Mouse (Mus musculus) left cerebral cortex, postnatal 14 days (tissue): ENCODE measurements around the gene Serpina1c. TPM values are rescaled to one million over a fixed set of nuclear protein-coding genes. Genes with fewer than 3 reads are reported as not detected.
"Not testable (repeated sequence)": the region's sequence is repeated elsewhere in the genome, so short reads cannot be mapped to it uniquely, and the experiment has no call there.

Experiments
- DNase-seq, 2 experiments: peaks; one replicate each; pipeline ENCODE4 v3.0.0; 2021 to 2022; ENCODE audit warnings: low spot score in 2 of 2, mixed read lengths in 1 of 2
- intact Hi-C: fragments of 180-260 bp; cut with DNase I; formaldehyde crosslinking; loops from one replicate; pipeline ENCODE4 v1.15.1; 2025
- long read RNA-seq, 2 experiments: library from polyadenylated mRNA; stranded (forward); transcript quantifications; one replicate each; pipeline ENCODE4 v2.0.0; 2021
- total RNA-seq, 2 experiments: library from RNA; stranded (reverse); gene quantifications; 2 replicates each; pipeline ENCODE4 v1.2.3; 2021

Serpina1c gene
- total RNA-seq, result not detected
- long read RNA-seq, experiment 1, result 0 reads
- long read RNA-seq, experiment 2, result 0 reads

DNA sequence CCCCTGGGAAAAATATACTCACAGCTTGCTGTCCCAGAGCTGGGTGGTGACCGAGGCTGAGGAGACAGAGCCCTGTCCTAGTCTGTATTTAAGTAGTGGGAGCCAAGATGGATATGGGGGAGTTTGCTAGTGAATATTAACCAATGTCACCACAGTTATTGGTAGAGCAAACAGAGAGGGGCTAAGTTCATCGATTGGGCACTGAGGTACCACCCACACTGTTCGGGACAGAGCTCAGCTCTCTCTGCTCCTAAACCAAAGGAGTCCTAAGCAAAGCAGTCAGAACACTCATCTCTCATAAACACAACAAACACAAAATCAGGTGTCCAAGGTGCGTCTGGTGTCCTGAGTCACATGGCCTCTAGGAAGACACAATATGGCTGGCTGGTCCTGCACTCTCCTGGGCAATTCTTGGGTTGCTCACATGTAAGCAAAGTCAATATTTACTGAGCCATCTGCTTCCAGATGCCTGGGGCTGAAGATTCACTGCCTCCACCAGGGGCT, at the start of gene Serpina1c:
TSS of gene Serpina1c (minus strand) at position 51 of the 504 bp plus-strand sequence.
- intact Hi-C loops, DNase-seq: not testable (repeated sequence)

GRCm38 (mm10) chr12:103952972-103953371, 48.3 kb upstream of the Serpina1c start:
- intact Hi-C loops, DNase-seq: not testable (repeated sequence)

GRCm38 (mm10) chr12:103946243-103946642, 41.6 kb upstream of the Serpina1c start:
- intact Hi-C loops, result no loop called here
- DNase-seq, result no peak

GRCm38 (mm10) chr12:103909181-103909580, 4.5 kb upstream of the Serpina1c start:
- DNase-seq, intact Hi-C loops: not testable (repeated sequence)

DNA sequence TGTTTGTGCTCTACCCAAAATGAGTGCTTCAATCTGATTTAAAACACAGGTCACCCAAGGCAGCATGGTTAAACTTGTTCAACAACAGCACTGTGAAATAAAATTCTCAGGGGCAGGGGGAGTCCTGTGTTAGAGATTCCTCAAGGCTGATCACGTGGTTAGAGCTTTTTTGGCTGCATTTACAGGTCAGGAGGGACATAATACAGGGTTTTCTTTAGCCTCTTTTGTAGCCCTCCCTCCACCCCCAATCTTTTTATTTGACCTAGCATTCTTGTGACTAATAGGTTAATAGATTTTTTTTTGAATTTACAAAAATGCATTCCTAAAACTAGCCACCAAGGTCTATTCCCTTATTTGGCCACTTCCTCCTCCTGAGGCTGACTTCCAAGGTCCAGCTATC, 3.1 kb upstream of the Serpina1c start:
- intact Hi-C loops, DNase-seq: not testable (repeated sequence)

DNA sequence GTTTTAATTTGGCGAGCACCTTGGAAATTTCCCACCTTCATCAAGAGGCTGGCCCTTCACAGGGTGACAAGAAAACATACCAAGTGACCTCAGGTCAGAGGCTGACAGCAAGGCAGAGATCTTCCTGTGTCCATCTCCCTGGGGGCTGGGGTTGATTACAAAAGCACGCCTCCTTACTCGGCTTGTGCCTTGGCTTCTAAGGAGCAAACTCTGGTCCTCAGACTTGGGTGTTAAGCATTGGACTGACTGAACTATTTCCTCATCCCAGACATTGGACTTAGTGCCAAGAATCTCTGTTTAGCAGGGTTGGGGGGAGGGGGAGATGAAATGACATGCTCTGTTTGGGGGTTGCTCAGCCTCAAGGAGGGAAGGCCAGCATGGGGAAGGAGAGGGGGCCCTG, 2.8 kb downstream of the Serpina1c start:
- DNase-seq, intact Hi-C loops: not testable (repeated sequence)

DNA sequence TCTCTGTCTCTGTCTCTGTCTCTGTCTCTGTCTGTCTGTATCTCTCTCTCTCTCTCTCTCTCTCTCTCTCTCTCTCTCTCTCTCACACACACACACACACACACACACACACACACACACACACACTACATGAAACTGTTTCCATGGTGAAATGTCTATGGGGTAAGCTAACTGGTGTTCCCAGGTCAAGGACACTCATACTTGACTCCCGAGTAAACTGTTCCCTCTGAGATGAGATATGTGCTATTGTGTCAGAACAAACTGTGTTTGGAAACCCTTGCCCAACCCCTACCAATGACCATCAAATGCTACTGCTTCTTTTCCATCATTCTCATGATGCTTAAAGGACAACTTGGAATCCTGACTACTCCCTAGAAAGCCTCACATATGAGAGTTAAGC, 37.8 kb downstream of the Serpina1c start:
- intact Hi-C loops, DNase-seq: not testable (repeated sequence)

DNA sequence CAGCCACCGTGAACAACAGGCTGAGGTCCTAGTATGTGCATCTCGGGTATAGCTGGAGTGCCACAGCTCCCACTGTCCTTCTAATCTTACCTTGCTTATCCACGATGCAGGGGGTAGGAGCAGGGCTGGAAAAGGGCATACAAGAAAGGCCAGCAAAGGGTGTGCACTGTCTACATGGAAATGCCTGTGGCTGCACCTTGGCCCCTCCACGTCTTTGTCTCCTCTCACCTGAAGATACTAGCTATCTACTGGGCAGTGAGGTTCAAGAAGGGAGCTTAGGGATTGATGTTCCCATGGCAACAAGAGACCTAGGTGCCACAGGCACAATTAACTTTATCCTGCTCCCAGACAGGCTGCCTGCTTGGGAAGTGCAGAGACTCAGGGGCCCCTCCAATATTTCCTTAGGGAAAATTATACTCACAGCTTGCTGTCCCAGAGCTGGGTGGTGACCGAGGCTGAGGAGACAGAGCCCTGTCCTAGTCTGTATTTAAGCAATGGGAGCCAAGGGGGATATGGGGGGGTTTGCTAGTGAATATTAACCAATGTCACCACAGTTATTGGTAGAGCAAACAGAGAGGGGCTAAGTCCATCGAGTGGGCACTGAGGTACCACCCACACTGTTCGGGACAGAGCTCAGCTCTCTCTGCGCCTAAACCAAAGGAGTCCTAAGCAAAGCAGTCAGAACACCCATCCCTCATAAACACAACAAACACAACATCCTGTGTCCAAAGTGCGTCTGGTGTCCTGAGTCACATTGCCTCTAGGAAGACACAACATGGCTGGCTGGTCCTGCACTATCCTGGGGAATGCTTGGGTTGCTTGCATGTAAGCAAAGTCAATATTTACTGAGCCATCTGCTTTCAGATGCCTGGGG, 41.3 kb downstream of the Serpina1c start, which contains the start of gene Serpina1a:
TSS of gene Serpina1a (minus strand) at position 462 of the 874 bp plus-strand sequence.
- intact Hi-C loops, DNase-seq: not testable (repeated sequence)

- intact Hi-C loops, result no loop called here
- no peak for DNase-seq
These were observed 43.7 kb downstream of the Serpina1c start for GRCm38 (mm10) chr12:103860976-103861375.

DNA sequence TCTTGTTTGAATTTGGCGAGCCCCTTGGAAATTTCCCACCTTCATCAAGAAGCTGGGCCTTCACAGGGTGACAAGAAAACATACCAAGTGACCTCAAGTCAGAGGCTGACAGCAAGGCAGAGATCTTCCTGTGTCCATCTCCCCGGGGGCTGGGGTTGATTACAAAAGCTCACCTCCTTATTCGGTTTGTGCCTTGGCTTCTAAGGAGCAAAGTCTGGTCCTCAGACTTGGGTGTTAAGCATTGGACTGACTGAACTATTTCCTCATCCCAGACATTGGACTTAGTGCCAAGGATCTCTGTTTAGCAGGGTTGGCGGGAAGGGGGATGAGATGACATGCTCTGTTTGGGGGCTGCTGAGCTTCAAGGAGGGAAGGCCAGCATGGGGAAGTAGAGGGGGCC, 44.1 kb downstream of the Serpina1c start:
- DNase-seq, intact Hi-C loops: not testable (repeated sequence)

DNA sequence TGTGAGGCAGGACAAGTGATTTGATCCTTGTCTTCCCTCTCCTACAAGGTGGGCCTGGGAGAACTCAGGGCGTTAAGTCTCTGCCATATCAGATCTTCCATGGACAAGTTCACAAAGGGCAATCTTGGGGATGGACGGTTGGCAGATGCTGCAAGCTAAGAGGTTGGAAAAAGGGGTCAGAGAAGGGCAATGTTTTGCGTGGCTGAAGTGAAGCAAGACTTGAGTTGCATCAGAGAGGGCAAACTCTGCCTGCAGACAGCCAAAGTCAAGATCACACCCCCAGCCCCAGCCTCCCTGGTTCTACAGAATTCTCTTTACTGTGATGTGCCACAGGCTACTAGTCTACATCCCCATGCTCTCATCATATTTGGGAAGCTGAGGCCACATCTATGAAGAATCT, 45.1 kb downstream of the Serpina1c start:
- DNase-seq, intact Hi-C loops: not testable (repeated sequence)

- DNase-seq, intact Hi-C loops: not testable (repeated sequence)
These were observed 51.7 kb downstream of the Serpina1c start for GRCm38 (mm10) chr12:103853032-103853431.

Other genes with a start within 250 kb of the Serpina1c start
- not detected for gene Serpina6, start 247.7 kb downstream of the Serpina1c start, total RNA-seq
- gene Serpina16, start 228.7 kb downstream of the Serpina1c start, total RNA-seq, result not detected
- not detected for gene Serpina1f, start 209.4 kb downstream of the Serpina1c start, total RNA-seq
- not detected for gene Serpina1d, start 131.3 kb downstream of the Serpina1c start, total RNA-seq
- not detected for gene Serpina1b, start 74.5 kb downstream of the Serpina1c start, total RNA-seq
- gene Serpina1a, start 41.3 kb downstream of the Serpina1c start, total RNA-seq, result not detected
- not detected for gene Serpina1e, start 54.1 kb upstream of the Serpina1c start, total RNA-seq
- gene Serpina11, start 85.1 kb upstream of the Serpina1c start, total RNA-seq, result not detected
- 1 to 10 TPM in 1 of 2 experiments, under 1 TPM in 1; 0.77 to 1.4 TPM for gene Serpina9, start 108.9 kb upstream of the Serpina1c start, total RNA-seq
- gene Serpina12, start 139.6 kb upstream of the Serpina1c start, total RNA-seq, result not detected
- gene Serpina5, start 196.2 kb upstream of the Serpina1c start, total RNA-seq, result not detected
- not detected for gene Serpina3a, start 207.8 kb upstream of the Serpina1c start, total RNA-seq
- not detected for gene Serpina3b, start 223.1 kb upstream of the Serpina1c start, total RNA-seq
- gene Serpina3c, start 249.0 kb upstream of the Serpina1c start, total RNA-seq, result not detected